Mouse (Mus musculus) R1 (cell line): ENCODE results near the gene Card10.
"Not testable (repeated sequence)": the region's sequence is repeated elsewhere in the genome, so short reads cannot be mapped to it uniquely, and the experiment has no call there.

Experiments used
- DNase-seq: peaks from one replicate; pipeline ENCODE4 v3.0.0-alpha.2; 2018; ENCODE audit warnings: low read depth, low spot score

The Card10 gene

DNA sequence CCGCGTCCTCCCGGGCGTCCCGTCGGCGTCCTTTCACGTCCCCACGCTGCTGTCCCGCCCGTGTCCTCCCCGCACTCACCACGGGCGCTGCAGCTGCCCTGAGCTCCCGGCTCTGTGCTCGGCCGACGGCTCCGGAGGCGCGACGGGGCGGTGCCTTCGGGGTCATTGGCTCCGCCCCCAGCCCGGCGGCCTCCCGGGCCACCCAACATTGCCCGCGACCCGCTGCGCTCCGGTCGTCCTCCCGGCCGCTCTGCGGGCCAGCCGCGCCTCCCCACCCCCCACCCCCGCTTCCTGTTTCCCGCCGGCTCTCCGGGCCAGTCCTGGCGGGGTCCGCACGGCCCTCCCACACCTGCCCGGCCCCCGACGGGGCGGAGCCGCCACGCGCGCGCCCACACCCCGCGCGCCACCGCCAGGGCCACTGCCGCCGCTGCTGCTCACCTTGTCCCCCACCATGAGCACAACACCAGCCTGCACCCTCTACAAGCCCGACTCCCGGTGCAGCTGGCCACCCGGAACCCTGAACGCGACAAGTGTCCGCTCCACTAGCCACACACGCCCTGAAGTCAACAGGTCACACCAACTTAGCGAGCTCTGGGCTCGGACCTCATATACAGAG lies at the start of gene Card10:
Card10 (minus strand) TSS at position 267 of the 616 bp plus-strand sequence.
- no peak for DNase-seq

DNA sequence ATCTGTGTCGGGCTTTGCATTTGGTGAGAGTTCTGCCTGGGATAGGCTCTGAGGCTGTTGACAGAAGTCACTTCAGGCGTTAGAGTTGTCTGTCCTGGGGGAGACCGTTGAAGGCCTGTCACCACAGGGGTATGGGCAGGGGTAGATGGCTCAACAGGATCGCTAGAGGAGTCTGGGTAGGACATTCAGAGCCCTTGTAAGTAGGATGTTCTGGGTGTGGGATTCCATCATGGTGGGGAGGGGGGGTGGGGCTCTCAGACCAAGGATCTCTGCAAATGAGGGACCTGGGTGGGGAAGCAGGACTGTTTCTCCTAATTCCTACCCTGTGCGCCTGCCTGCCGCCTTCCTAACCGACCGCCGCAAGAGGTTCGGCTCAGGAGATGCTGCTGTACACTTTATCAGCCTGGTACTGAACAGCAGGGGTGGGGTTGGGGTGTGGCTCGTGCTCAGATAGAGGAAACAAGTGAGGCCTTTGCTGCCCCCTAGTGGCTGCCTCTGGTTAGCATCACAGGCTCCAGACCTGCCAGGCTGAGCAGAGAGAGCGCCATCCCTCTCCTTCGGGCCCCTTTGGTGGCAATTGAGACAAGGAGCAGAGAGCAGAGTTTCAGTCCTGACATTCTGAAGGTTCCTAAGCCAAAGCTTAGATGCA lies 48.8 kb upstream of the Card10 start:
- DNase-seq = peak; percentile 94

DNA sequence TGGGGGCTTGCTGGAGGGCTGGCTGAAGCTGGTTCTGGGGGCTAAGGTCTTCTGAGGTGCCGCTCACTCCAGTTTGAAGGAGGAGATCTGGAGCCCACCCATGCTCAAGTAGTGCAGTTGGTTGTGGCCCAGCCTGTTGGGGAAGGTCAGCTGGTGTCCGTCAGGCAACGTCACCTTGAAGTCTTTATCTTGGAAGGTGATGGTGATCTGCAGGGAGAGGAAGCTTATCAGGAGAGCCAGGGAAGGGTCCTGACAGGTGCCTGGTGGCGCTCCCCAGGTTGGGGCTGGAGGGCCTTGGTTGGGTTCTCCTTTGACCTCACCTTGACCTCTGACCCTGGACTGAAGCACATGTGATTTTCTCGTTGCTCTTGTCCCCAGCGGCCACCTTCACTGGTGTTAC lies 48.1 kb upstream of the Card10 start:
- no peak for DNase-seq

DNA sequence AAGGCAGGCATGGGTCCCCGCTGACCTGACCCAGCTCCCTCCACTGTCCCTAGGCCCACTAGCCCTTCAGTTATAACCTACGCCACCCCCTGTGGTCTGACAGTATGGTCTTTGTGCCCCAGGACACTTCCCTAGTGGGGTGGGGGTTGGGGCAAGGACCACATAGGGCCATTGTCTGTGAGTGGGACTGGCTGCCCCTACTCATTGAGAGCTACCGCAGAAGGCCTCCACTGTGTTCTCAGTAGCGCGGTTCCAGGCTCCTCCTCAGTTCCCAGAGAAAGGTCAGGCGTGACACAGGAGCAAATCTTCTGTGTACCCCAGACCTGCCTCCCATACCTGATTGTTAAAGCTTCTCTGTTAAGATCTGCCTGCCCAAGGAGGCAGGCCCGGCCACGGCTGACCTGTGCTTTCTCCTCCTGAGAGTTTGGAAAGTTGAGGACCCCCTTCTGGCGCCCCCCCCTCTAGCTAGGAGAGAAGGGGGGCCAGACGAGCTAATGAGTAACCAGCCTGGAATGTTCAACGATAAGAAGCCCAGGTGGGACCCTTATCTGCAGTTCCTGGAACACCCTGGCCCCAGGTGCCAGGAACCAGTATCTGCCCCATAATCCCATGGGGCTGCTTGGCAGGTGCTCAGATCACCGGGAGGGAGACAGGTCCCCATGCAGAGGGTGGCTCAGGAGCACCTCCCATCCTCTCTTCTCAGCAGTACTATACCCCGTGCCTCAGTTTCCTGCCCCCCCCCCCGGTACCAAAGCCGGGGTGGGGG lies 47.4 kb upstream of the Card10 start:
- no peak for DNase-seq

DNA sequence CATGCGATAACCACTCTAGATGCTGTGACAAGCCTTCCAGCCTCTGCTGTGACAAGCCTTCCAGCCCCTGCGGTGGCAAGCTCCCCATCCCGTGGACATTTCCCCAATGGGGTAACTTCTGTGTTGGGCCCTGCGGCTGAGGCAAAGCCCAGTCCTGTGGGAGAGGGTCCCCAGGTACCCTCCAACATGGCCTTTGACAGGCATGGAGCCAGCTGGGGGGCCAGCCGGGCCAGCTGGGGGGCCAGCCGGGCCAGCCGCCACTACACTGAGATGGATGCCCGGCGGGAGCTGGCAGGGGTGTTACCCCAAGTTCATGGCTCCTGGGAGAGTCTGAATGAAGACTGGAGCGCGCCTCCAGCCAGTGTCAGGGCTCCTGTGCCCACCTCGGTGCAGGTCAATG lies 46.6 kb upstream of the Card10 start:
- DNase-seq = no peak

DNA sequence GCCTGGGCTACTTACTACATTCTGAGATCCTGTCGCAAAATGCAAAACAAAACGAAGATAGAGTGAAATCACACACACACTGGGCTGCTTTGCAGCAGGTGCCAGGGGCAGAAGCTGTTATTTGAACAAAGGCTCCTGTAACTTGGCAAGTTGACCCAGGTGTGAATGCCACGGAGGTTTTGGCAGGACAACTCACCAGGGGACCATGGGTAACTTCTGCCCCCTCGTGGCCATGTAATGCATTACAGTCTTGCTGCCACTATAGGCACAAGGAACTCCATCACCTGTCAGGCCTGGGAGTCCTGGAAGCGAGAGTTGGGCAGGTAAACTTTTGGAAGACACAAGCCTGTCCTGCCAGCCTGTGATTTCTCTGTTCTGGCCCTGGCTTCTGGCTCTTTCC lies 45.6 kb upstream of the Card10 start:
- DNase-seq = peak; percentile 82

DNA sequence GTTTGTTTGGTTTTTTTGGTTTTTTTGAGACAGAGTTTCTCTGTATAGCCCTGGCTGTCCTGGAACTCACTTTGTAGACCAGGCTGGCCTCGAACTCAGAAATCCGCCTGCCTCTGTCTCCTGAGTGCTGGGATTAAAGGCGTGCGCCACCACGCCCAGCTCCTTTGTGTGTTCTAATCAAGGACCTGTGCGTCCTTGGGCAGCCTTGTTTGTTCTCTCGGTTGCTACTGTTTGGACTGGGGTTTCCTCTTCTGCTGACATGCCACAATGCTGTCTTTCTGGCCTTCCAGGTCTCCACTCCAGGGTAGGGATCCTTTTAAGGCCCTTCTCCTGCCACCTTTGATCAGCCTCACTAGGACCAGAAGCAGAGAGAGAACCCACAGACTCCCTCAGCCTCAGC lies 44.0 kb upstream of the Card10 start:
- DNase-seq = not testable (repeated sequence)

DNA sequence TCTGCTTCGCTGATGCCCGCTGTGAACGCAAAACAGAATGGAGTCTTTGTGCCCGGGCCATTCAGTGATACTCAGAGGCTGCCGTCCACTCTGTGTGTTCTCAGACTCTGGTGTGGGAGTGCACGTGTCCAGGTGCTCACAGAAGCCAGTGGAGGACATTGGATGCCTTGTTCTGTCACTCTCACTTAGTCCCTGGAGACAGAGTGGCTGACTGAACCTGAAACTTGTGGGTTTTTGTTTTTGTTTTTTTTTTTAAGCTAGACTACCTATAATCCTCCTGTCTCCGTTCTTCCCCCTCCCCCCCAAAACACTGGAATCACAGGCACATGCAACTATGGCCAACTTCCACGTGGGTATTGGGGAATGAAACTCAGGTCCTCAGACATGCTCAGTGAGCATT lies 43.5 kb upstream of the Card10 start:
- DNase-seq = no peak

DNA sequence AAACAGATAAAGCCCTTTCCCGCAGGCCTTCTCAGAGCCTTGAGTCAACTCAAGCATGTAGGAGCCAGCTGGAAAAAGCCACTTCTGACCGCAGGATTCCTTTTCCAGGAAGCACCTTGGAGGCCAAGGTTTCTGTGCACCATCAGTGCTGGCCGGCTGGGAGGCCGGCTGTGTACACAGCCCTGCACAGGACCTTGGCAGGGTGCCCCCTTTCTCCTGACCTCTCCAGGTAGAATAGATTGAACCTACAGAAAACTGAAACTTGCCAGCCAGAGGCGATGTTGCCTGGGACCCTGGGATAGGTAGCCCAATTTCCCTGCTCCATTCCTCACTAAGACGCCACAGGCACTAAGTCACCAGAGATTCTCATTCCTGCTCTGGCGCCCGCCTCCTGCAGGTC lies 43.0 kb upstream of the Card10 start:
- DNase-seq = no peak

DNA sequence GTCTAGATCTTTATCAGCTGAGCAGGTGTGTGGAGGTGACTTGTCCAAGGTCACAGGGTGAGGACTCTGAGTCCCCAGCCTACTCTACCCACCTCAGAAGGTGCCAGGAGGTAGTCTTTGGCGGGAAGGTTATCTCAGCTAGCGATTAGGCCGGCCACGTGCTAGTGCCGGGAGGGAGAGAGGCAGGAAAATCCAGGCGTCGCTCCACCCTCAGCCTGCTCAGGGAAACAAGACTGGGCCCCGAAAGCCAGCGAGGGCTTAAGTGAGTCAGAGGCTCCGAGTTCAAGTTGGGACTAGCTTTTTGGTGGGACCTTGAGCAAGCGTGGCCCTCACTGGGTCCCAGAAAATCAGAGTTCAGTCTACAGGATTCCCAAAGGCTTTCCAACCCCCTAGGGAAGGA lies 42.5 kb upstream of the Card10 start:
- peak; percentile 75 for DNase-seq

DNA sequence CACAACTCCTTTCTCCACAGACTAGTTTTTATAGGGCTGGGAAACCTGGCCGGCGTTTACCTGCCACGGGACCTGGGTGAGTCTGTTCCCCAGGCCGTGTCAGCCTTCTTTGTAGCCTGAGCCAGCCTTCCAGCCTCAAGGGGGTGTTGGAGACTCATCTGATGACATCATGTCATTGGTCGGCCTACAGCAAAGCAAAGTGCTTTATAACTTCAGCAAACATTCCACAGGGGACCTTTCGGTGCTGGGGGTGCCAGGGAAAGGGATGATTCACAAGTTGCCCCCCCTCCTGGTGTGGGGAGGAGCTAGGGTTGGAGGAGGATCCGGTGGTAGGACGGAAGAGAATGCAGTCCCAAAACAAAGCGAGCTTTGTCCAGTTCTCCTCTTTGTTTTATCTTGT lies 41.9 kb upstream of the Card10 start:
- peak; percentile 91 for DNase-seq

DNA sequence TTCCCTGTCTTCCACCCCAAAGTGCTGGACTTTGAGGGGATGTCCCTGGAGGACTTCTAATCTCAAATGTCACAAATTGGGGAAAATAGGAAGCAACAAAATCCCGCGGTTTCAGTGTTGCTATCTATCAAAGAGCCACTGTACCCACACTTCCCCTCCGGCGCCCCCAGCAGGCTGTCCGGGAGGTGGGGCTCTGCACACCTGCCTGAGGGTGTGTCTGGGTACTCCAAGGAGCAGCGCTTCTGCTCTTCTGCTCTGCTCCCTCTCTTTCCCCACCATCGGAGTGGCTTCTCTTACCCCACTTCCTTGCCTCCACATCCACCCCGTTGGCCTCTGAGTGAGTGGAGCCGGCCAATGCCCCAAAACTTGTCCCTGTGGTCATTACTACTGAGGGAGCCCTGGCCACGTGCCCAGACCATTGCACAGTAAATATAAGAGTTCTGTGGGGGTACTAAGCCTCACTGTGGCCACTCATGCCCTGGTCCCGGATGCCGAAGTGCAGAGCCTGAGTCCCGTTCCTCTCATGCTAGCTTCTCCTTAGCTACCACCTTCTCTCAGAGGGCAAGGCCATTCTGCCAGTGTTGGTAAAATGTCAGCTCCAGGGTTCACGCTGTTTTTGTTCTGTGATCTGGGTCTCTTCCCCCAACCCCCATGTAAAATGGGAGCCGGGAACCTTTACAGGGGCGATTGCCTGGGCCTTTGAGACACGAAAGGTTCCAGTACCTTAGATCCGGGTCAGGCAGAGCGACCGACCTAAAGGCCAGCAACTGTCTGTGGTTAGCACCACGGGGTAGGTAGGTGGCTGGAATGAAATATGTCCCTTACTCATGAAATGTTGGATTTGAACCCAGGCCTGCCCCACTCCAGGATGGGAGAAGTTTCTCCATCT lies 41.0 kb upstream of the Card10 start:
- no peak for DNase-seq

DNA sequence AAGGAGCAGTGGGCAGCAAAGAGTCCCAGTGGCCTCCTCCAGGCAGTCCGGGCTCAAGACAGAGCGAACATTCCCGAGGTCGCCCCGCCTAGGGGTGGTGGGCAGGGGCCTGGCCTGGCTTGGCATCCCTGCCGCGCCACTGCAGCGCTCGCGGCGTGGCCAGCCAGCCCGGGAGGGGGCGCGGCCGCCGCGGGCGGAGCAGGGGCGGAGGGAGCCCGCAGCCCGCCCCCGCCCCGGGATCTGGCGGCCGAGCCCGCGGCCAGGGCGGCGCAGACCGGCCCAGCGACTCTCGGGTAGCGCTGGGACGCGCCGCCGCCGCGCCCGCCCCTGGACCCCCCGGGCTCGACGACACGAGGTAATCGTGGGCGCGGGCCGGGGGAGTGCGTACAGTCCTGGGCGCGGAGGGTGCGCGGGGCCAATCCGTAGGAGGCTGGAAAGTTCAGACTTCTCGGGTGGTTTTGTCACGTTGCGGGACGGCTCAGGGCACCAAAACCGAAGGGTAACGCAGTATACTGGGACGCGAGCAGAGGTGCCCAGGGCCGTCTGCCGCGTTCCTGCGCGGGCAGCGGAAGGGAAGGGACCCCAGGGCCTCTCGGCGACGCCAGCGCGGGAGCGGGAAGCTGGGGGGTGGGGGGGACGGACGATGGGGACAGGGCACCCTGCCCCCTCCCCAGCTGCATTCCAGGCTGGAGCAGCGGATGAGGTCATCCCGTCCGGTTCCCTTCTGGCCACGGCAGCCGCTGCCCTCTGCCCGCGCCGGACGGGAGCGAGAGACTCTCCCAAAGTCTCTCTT lies 39.7 kb upstream of the Card10 start, which contains the start of gene Cdc42ep1:
Cdc42ep1 (plus strand) TSS at position 254 of the 793 bp plus-strand sequence.
- no peak for DNase-seq

DNA sequence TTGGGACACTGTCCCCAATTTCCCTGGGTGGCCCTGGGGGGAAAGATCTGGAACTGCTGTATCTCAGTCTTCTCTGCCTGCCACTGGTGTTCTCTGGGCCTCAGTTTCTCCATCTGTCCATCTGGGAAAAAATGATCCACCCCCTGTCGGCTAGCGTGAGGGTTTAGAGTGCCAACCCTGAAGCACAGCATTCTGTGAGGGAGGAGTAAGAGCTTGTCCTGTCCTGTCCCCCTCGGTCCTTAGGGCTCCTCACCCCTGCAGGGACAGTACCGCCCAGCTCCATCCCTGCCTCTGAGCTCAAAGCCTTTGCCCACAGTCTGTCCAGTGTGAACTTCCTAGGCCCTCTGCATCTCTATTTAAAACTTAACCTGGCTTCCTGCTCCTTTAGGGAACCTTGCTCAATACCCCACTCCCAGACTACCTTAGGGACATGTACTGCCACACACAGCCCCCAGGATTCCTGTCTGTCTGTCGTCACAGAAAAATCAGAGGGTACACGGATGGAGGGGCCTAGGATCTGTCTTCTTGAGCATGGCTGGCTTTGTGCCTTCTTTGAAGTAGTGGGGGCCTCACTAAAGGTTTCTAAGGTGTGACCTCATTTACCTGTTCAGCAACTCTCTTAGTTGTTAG lies 38.4 kb upstream of the Card10 start:
- DNase-seq = no peak

DNA sequence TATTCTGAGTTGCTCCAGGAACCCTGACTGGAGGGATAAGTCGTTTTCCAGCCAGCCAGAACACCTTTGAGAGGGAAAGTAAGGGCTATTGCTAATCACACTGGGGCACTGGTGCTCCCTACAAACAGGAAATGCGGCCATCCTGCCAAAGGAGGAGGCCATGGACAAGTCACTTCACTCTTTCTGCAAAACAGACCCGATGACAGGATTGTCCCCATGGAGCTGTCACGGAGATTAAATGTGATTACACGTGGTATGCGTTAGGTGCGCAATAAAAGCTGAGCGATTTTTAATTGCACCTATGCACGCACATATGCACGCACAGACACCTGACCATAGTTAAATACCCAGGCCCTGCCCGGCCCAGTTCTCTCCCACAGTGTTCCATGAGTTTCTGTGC lies 37.9 kb upstream of the Card10 start:
- no peak for DNase-seq

DNA sequence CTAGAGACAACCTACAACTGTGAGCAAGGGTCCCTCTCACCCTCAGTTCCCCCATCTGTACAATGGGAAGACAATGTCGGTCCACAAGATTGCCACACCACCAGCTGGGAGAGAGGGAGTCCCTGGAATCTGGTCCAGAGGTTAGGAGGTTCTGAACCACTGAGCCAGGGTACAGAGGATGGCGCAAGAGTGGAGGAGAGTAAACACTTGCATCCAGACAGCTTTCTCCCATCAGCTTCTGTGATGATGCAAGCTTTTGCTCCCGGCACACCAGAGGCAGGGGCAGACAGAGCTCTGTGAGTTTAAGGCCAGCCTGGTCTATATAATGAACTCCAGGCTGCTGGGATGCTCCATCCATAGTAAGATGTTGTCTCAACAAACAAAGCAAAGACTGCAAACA lies 37.4 kb upstream of the Card10 start:
- DNase-seq = no peak

DNA sequence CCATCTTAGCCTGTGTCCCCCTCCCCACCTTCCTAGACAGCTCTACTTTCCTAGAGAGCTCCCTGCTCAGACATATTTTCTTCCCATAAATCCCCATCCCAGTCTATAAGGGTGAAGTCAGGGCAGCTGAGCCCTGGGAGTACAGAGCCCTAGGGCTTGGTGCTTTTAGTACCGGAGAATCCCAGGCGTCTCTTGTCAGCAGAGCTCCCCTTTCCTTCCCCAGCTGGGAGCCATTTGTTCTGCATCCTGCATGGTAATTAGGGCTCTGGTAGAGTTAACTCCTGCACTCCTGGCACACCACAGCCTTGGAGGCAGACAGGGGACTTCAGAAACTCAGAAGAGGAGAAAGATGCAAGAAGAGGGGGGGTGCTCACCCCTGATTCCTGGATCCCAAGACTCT lies 36.9 kb upstream of the Card10 start:
- no peak for DNase-seq

DNA sequence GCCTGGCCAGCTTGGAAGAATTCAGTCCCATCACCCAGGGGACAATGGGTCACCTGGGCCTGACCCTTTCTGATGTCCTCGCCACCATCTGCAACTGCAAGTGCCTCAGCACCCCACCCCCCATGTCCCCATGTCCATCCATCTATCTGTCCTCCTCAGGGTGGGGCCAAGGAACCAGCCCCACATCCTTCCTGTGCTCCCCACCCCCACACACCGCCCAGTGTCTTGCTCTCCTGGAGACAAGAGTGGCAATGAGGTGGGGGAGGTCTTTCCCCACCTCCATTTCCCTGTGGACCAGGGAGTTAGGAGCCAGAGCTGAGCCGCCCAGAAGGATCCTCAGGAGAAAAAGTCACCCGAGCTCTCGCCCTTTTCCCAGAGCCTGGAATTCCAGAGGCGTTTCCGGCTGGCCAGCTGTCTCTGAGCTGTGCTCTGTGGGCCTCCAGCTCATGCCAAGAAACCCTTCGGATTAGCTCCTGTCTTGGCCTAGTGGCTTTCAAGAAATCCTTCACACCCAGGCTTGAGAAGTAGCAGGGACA lies 33.3 kb upstream of the Card10 start:
- DNase-seq = no peak

DNA sequence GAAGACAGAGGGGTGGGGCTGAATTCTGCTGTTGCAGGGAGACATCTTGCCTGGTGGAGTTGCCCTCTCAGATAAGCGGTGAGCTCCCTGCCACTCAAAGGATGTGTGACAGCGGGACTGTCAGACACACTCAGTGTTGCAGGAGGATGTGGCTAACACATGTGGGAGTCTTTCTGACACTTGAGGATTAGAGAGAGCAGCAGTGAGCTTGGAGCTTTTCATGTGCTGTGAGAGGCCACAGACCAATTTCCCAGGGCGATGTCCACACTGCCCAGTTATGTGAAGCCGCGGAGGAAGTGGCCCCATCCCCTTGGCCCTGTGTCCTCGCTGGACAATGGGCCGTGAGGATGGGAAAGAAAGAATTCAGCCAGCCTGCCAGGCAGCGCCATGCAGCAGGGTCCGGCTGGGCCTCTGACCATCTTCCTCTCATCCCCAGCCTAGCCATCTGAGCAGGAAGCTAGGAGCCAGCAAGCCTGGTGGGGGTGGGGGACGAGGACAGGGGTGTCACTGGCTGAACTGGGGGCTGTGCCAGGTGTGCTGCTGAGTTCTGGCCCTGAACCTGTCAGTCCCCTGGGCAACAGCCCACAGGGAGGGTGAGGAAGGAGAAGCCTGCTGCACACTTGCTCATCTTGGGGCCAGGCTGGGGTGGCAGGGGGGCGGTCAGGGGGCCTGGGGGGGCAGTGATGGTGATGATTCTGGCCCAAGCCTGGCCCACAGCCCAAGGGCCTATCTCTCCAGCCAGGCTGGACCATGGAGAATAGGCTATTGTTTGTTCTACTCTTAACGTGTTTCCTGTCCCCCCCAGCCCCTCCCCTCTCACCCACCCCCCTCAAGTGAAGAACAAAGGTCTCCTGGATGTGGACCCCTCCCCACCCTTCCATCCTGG lies 32.6 kb upstream of the Card10 start:
- DNase-seq = no peak
